Mouse (Mus musculus) telencephalon, adult 2 months (tissue): ENCODE measurements at regions not wholly inside any gene's neighbourhood (a gene's known extent, or its start where the extent isn't known, plus 50 kb on each side); places are given as distances from the start of the nearest gene placed in this dataset.

Experiments used
- DNase-seq: peaks from one replicate; pipeline ENCODE4 v3.0.0-alpha.2; 2011; ENCODE audit warnings: low read depth, low spot score

DNA sequence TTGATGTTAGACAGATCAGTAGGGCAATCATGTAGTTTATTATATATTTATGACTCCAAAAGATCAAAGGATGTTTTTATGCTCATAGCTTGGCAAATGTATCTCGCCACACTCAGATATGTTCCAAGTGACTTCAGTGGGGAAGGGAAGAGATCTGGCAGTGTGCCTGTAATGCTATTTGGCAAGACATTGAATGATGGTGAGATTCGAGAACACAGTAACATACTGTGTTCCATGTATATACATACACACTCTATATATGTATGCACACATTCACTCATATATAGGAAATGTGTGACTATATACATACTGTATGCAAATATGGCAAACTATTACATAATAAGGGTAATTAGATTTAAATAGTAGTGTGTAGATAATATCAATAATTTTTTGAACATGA, 577.3 kb upstream of the Arrdc4 start:
- no peak for DNase-seq

DNA sequence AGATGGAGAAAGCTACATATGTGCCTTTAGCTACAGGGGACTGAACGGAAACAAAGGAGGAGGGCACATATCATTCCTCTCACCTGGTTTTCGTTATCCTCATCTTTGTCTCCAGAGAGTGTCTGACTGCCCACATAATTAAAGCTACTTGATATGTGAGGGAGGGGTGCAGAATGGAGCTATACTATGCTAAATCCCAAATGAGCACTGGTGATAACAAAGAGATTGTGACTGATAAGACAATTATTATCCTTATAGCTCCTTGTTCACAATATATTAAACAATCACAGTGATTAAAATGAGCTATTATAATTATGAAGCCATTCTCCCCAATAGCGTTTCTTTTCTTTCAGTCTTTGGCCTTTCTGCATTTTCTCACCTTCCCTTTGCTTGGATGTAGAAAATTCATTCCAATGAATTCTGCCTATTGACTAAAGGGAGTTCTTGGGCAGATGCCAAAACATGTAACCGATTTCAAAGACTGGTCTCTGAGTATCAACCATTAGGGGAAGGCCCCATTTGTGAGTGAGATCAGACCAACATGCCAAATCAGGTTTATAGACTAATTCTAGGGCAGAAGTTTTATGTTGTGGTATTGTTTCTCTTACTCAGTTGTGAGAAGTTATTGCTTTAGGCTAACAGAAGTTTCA, 528.1 kb upstream of the Arrdc4 start:
- DNase-seq: no peak

DNA sequence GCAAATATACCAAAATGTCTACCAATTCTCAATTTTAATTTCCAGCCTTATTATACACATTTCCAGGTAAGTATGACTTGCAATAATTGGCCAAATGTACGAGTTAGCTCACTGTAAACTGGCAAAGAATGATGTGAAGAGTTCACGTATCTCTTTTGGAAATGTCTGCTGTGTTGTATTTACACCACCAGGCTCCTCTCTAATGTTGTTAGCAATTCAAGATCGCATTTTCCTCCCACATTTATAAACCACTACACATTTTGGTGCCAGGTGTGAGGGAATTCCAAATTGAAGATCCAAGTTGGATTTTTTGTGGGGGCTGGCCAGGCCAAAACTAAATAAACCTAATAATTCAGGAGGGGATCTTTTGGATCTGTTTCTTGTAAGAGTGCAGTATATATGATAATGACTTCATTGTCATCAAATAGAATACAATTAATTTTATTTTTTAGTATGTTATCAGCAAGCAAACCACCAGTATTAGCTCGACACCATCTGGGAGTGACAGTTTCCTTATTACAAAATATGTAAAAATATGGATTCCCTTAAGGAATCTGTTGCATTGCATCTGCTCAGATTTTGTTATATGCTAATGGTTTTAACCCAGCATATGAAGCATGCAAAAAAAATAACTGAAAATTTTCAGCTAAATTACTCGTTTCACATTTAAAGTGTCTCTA, 527.5 kb upstream of the Arrdc4 start:
- peak; percentile 3 for DNase-seq

DNA sequence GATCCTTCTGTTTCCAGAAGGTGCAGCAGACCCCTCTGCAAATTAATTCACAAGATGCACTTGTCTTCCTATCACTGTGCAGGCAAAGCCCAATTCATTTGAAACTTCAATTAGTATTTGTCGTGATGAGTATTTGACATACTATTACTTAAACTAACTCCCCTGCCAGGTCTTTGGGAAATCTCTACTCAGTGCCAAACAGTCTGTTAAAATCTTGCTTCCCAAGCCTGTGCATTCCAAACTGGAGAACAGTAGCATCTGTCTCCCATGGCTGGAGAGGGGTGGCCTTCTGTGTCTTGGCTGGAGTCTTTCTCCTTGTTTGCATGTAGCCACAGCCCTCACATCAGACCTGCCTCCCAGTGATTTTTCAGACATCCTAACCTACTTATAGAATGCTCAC, 524.6 kb upstream of the Arrdc4 start:
- DNase-seq: no peak

DNA sequence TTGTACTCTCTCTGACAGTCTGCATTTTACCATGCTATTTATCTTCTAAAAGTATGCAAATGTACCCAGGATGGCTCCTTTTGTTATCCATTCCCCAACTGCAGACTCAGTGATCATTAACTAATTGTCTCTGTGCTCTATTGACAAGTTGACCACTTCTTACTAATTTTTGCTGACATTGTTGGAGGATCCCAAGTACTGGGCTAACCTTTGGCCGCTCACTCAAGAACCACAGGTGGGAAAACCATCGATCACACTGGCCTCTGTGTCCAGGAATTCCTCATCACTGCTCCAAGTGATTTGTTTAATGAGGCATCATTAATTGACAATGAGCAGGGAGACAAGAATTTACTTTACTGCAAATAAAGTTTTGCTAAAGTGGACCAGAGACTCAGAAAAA, 495.5 kb upstream of the Arrdc4 start:
- DNase-seq: no peak

DNA sequence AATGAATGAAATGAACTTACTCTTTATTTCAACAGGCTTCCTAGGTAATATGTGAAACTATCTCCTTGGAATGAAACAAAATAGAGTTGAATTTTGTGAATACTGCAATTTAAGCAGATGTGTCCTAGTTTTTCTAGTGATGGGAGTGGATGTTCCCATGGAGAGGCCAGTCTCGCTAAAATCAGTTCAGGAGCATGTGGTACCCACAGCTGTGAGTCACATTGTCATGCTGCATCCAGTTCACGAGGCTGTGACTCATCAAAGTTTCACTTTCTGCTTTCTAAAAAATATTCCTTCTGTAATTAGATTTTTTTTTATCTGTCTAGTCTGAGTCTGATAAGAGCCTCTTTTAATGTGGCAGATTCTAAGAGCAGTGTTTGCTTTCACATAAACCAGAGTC, 484.3 kb upstream of the Arrdc4 start:
- DNase-seq: peak; percentile 89

DNA sequence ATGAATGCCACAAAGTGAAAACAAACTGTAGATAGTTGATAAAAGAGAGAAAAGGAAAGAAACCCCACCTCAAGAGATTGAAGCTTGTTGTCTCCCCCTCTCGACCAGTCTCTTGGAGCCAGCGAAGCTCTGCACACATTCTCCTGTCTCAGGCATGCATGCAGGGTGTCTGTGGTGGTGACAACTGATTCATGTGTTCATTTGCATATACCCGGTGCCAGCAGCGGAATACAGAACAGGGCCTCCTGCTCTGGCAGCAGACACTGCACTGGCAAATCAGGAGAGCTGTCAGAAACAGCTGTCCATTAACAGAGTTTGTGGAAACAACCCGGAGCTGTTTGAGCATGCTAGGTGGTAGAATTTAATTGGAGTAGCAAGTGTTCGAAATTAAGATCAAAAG, 468.8 kb upstream of the Arrdc4 start:
- DNase-seq: peak; percentile 24
